ENCODE assay signal across 8 mouse cellular contexts in the genomic region with DNA sequence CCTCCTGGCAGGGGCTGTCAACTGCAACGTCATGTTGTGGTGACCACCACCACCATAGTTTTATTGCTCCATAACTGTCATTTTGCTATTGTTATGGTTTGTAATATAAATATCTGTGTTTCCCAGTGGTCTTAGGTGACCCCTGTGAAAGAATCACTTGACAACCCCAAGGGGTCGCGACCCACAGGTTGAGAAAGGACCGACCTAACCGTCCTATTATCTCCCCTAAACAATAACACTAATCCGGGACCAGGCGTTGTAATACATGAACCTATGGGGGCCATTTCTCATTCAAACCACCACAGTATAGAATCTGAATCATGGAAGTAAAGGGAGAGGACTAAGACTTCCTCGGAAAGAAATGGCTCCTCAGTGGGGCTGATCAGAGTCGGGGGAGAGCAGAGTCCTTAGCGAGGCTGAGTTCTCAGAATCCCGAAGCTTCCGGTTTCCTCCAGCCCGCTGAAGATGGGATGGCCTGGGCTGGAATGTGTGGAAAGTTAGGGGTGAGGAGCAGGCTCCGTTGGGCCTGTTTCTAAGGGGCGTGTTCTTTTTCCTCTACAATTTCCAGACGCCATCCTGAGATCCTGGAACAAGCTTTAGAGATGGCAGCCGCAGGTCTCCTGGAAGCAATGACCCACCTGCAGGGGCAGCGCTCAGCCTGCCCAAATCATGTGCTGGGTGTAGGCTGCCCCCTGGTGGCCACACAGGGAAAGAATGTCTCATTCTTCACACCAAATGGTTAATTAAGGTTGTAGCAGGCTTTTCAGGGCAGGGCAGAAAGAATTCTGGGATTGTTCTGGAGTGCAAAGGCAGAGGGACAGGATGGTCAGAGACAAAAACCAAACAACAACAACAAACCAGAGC. TPM values are rescaled to one million over a fixed set of nuclear protein-coding genes. Genes with fewer than 3 reads are reported as not detected.
DNase-seq lines count a peak whose midpoint lies in the region; ATAC-seq lines count a peak whose summit lies in the region.

No protein-coding gene starts in this region.

- peak overlapping the region; percentile 51 for H3K4me2 ChIP-seq in embryonic facial prominence, embryonic 14.5 days (ENCODE audit: low read depth, low read length)
- H3K4me2 ChIP-seq in heart, embryonic 11.5 days = peak overlapping the region; percentile 61
- H3K4me2 ChIP-seq in kidney, embryonic 14.5 days (replicated peaks; ENCODE audit: low read depth, low read length) = peak overlapping the region; percentile 49
- peak overlapping the region; percentile 63 for H3K4me2 ChIP-seq in liver, embryonic 11.5 days
- peak overlapping the region; percentile 55 for H3K4me2 ChIP-seq in stomach, embryonic 15.5 days

- H3K4me1 ChIP-seq in embryonic facial prominence, embryonic 14.5 days (ENCODE audit: control insufficient read depth, insufficient read depth, low read length) = peaks cover 32% of the 10 kb centered on the region
- peaks cover 48% of the 10 kb centered on the region for H3K4me1 ChIP-seq in heart, embryonic 11.5 days (ENCODE audit: control insufficient read depth, insufficient read depth, low read length)
- H3K4me1 ChIP-seq in kidney, embryonic 14.5 days (ENCODE audit: control insufficient read depth, insufficient read depth, low read length) = peaks cover 20% of the 10 kb centered on the region
- H3K4me1 ChIP-seq in liver, embryonic 11.5 days (replicated peaks; ENCODE audit: control insufficient read depth, insufficient read depth, low read length) = peaks cover 44% of the 10 kb centered on the region
- H3K4me1 ChIP-seq in stomach, embryonic 15.5 days = peaks cover 50% of the 10 kb centered on the region

- 24% methylated on average over 18 of the region's 18 CpGs for WGBS in embryonic facial prominence, embryonic 14.5 days
- WGBS in heart, embryonic 11.5 days (ENCODE audit: insufficient replicate concordance) = 18% methylated on average over 18 of the region's 18 CpGs
- WGBS in kidney, embryonic 14.5 days = 28% methylated on average over 18 of the region's 18 CpGs
- WGBS in liver, embryonic 11.5 days = 20% methylated on average over 18 of the region's 18 CpGs
- whole genome bisulfite sequencing in stomach, embryonic 15.5 days = 13% methylated on average over 18 of the region's 18 CpGs

- peak overlapping the region; percentile 21 for H3K4me3 ChIP-seq in embryonic facial prominence, embryonic 14.5 days (ENCODE audit: low read depth, low read length)
- peak overlapping the region; percentile 22 for H3K4me3 ChIP-seq in heart, embryonic 11.5 days (ENCODE audit: low read depth, low read length)
- peak overlapping the region; percentile 27 for H3K4me3 ChIP-seq in kidney, embryonic 14.5 days (ENCODE audit: low read length)
- peak overlapping the region; percentile 35 for H3K4me3 ChIP-seq in liver, embryonic 11.5 days (ENCODE audit: low read depth, low read length)
- peak overlapping the region; percentile 17 for H3K4me3 ChIP-seq in stomach, embryonic 15.5 days (replicated peaks)

- H3K27me3 ChIP-seq in embryonic facial prominence, embryonic 14.5 days (replicated peaks; ENCODE audit: control insufficient read depth, insufficient read depth, low read length) = peaks cover 6% of the 10 kb centered on the region; the same call in 1 of the 2 replicates
- H3K27me3 ChIP-seq in heart, embryonic 11.5 days (ENCODE audit: control insufficient read depth, insufficient read depth, low read length) = no peaks in the 10 kb centered on the region; the same call in 1 of the 2 replicates
- H3K27me3 ChIP-seq in kidney, embryonic 14.5 days (ENCODE audit: control insufficient read depth, insufficient read depth, low read length) = 0 out of 2 replicates have a peak, but pooled peaks cover 3% of the 10 kb centered on the region
- peaks cover 9% of the 10 kb centered on the region for H3K27me3 ChIP-seq in liver, embryonic 11.5 days (replicated peaks; ENCODE audit: control insufficient read depth, insufficient read depth, low read length)
- no peaks in the 10 kb centered on the region for H3K27me3 ChIP-seq in stomach, embryonic 15.5 days (replicated peaks)

- no peak overlapping the region for H3K27ac ChIP-seq in embryonic facial prominence, embryonic 14.5 days (replicated peaks; ENCODE audit: low read depth, low read length)
- no peak overlapping the region for H3K27ac ChIP-seq in heart, embryonic 11.5 days (ENCODE audit: low read depth, low read length)
- no peak overlapping the region for H3K27ac ChIP-seq in kidney, embryonic 14.5 days (ENCODE audit: low read depth, low read length)
- peak overlapping the region; percentile 32; the same call in 1 of the 2 replicates for H3K27ac ChIP-seq in liver, embryonic 11.5 days (ENCODE audit: low read depth, low read length)
- peak overlapping the region; percentile 57 for H3K27ac ChIP-seq in stomach, embryonic 15.5 days

- H3K9me3 ChIP-seq in embryonic facial prominence, embryonic 14.5 days (ENCODE audit: control insufficient read depth, low read length) = no peaks in the 10 kb centered on the region
- H3K9me3 ChIP-seq in heart, embryonic 11.5 days (replicated peaks; ENCODE audit: control insufficient read depth, low read length) = no peaks in the 10 kb centered on the region
- H3K9me3 ChIP-seq in kidney, embryonic 14.5 days (ENCODE audit: control insufficient read depth, low read length) = no peaks in the 10 kb centered on the region
- no peaks in the 10 kb centered on the region for H3K9me3 ChIP-seq in liver, embryonic 11.5 days (ENCODE audit: control insufficient read depth, low read length)
- no peaks in the 10 kb centered on the region for H3K9me3 ChIP-seq in stomach, embryonic 15.5 days

- H3K9ac ChIP-seq in embryonic facial prominence, embryonic 14.5 days (ENCODE audit: low read depth, low read length) = peak overlapping the region; percentile 28; the same call in 1 of the 2 replicates
- peak overlapping the region; percentile 30 for H3K9ac ChIP-seq in heart, embryonic 11.5 days (ENCODE audit: low read depth, low read length)
- peak overlapping the region; percentile 32; the same call in 1 of the 2 replicates for H3K9ac ChIP-seq in kidney, embryonic 14.5 days (ENCODE audit: low read depth, low read length)
- H3K9ac ChIP-seq in liver, embryonic 11.5 days (ENCODE audit: low read depth, low read length) = peak overlapping the region; percentile 38
- H3K9ac ChIP-seq in stomach, embryonic 15.5 days = no peak overlapping the region

- no peak for ATAC-seq in embryonic facial prominence, embryonic 14.5 days (ENCODE audit: low read depth)
- no peak for ATAC-seq in heart, embryonic 11.5 days (replicated peaks; ENCODE audit: insufficient number of reproducible peaks, low FRiP score, low TSS enrichment)
- ATAC-seq in kidney, embryonic 14.5 days (ENCODE audit: low FRiP score, low TSS enrichment) = peak; percentile 30; the same call in 1 of the 2 replicates
- no peak for ATAC-seq in liver, embryonic 11.5 days (replicated peaks; ENCODE audit: low FRiP score)
- no peak for ATAC-seq in stomach, embryonic 15.5 days (ENCODE audit: insufficient read depth, low FRiP score, low read depth)

- H3K36me3 ChIP-seq in embryonic facial prominence, embryonic 14.5 days (ENCODE audit: control insufficient read depth, insufficient read depth, low read length) = peaks cover 10% of the 10 kb centered on the region; the same call in 1 of the 2 replicates
- H3K36me3 ChIP-seq in heart, embryonic 11.5 days (ENCODE audit: control insufficient read depth, insufficient read depth, low read length) = no peaks in the 10 kb centered on the region
- H3K36me3 ChIP-seq in kidney, embryonic 14.5 days (ENCODE audit: control insufficient read depth, insufficient read depth, low read length) = peaks cover 4% of the 10 kb centered on the region; the same call in 1 of the 2 replicates
- peaks cover 6% of the 10 kb centered on the region; the same call in 1 of the 2 replicates for H3K36me3 ChIP-seq in liver, embryonic 11.5 days (ENCODE audit: control insufficient read depth, insufficient read depth, low read length)
- no peaks in the 10 kb centered on the region for H3K36me3 ChIP-seq in stomach, embryonic 15.5 days

- peak; percentile 81 for DNase-seq in A20 (ENCODE audit: low read depth, low spot score)
- peak; percentile 87 for DNase-seq in adrenal gland, postnatal 25 days
- peak; percentile 84 for DNase-seq in embryonic facial prominence, embryonic 14.5 days (ENCODE audit: low spot score)
- peak; percentile 87 for DNase-seq in liver, embryonic 11.5 days (ENCODE audit: low spot score)
- peak; percentile 93 for DNase-seq in neural tube, embryonic 10.5 days (ENCODE audit: extremely low spot score, low spot score)

RNA-seq across cellular contexts. Expression of a gene that starts 3.0 kb away (rescaled TPM):
- 39.3 and 54.1 TPM in 2 replicates for total RNA-seq in adrenal gland, postnatal 25 days (2021)
- 13.9 and 14.4 TPM in 2 replicates for polyA plus RNA-seq in embryonic facial prominence, embryonic 14.5 days (2014; fragmentation: Nextera tagmentation; extraction: Ambion mirVana)
- polyA plus RNA-seq in heart, embryonic 11.5 days (2014; fragmentation: Nextera tagmentation; extraction: Ambion mirVana) = 9.6 and 13.1 TPM in 2 replicates
- polyA plus RNA-seq in kidney, embryonic 14.5 days (2014; fragmentation: Nextera tagmentation; extraction: Ambion mirVana) = 7.0 and 11.5 TPM in 2 replicates
- polyA plus RNA-seq in liver, embryonic 11.5 days (2014; fragmentation: Nextera tagmentation; extraction: Ambion mirVana) = 7.7 and 8.0 TPM in 2 replicates
- polyA plus RNA-seq in stomach, embryonic 15.5 days (2015; fragmentation: Nextera tagmentation; extraction: Ambion mirVana) = 17.0 and 17.9 TPM in 2 replicates

RNA-seq across cellular contexts. Expression of a gene that starts 11.4 kb away (rescaled TPM):
- 2.6 and 3.3 TPM in 2 replicates for total RNA-seq in adrenal gland, postnatal 25 days (2021)
- polyA plus RNA-seq in embryonic facial prominence, embryonic 14.5 days (2014; fragmentation: Nextera tagmentation; extraction: Ambion mirVana) = not detected in 2 replicates
- 0.11 TPM in 1 of 2 replicates, not detected in the other for polyA plus RNA-seq in heart, embryonic 11.5 days (2014; fragmentation: Nextera tagmentation; extraction: Ambion mirVana)
- polyA plus RNA-seq in kidney, embryonic 14.5 days (2014; fragmentation: Nextera tagmentation; extraction: Ambion mirVana) = 0.16 TPM in 1 of 2 replicates, not detected in the other
- 0.12 and 0.27 TPM in 2 replicates for polyA plus RNA-seq in liver, embryonic 11.5 days (2014; fragmentation: Nextera tagmentation; extraction: Ambion mirVana)
- 0.13 and 0.26 TPM in 2 replicates for polyA plus RNA-seq in stomach, embryonic 15.5 days (2015; fragmentation: Nextera tagmentation; extraction: Ambion mirVana)

RNA-seq across cellular contexts. Expression of a gene that starts 15.6 kb away (rescaled TPM):
- 93.5 and 115 TPM in 2 replicates for total RNA-seq in adrenal gland, postnatal 25 days (2021)
- polyA plus RNA-seq in embryonic facial prominence, embryonic 14.5 days (2014; fragmentation: Nextera tagmentation; extraction: Ambion mirVana) = 39.1 and 40.5 TPM in 2 replicates
- polyA plus RNA-seq in heart, embryonic 11.5 days (2014; fragmentation: Nextera tagmentation; extraction: Ambion mirVana) = 29.6 and 34.3 TPM in 2 replicates
- 42.0 and 44.9 TPM in 2 replicates for polyA plus RNA-seq in kidney, embryonic 14.5 days (2014; fragmentation: Nextera tagmentation; extraction: Ambion mirVana)
- polyA plus RNA-seq in liver, embryonic 11.5 days (2014; fragmentation: Nextera tagmentation; extraction: Ambion mirVana) = 43.3 and 45.8 TPM in 2 replicates
- 38.5 and 41.5 TPM in 2 replicates for polyA plus RNA-seq in stomach, embryonic 15.5 days (2015; fragmentation: Nextera tagmentation; extraction: Ambion mirVana)

RNA-seq across cellular contexts. Expression of a gene that starts 20.3 kb away (rescaled TPM):
- 55.2 and 70.0 TPM in 2 replicates for total RNA-seq in adrenal gland, postnatal 25 days (2021)
- polyA plus RNA-seq in embryonic facial prominence, embryonic 14.5 days (2014; fragmentation: Nextera tagmentation; extraction: Ambion mirVana) = 45.8 and 55.2 TPM in 2 replicates
- 34.5 and 36.0 TPM in 2 replicates for polyA plus RNA-seq in heart, embryonic 11.5 days (2014; fragmentation: Nextera tagmentation; extraction: Ambion mirVana)
- polyA plus RNA-seq in kidney, embryonic 14.5 days (2014; fragmentation: Nextera tagmentation; extraction: Ambion mirVana) = 39.7 and 48.7 TPM in 2 replicates
- 45.3 and 45.6 TPM in 2 replicates for polyA plus RNA-seq in liver, embryonic 11.5 days (2014; fragmentation: Nextera tagmentation; extraction: Ambion mirVana)
- polyA plus RNA-seq in stomach, embryonic 15.5 days (2015; fragmentation: Nextera tagmentation; extraction: Ambion mirVana) = 50.7 and 54.5 TPM in 2 replicates

RNA-seq across cellular contexts. Expression of a gene that starts 28.5 kb away (rescaled TPM):
- 7.1 and 9.4 TPM in 2 replicates for total RNA-seq in adrenal gland, postnatal 25 days (2021)
- 27.2 and 34.4 TPM in 2 replicates for polyA plus RNA-seq in embryonic facial prominence, embryonic 14.5 days (2014; fragmentation: Nextera tagmentation; extraction: Ambion mirVana)
- polyA plus RNA-seq in heart, embryonic 11.5 days (2014; fragmentation: Nextera tagmentation; extraction: Ambion mirVana) = 23.1 and 27.5 TPM in 2 replicates
- polyA plus RNA-seq in kidney, embryonic 14.5 days (2014; fragmentation: Nextera tagmentation; extraction: Ambion mirVana) = 52.0 and 61.8 TPM in 2 replicates
- 40.7 and 42.8 TPM in 2 replicates for polyA plus RNA-seq in liver, embryonic 11.5 days (2014; fragmentation: Nextera tagmentation; extraction: Ambion mirVana)
- 26.9 and 27.6 TPM in 2 replicates for polyA plus RNA-seq in stomach, embryonic 15.5 days (2015; fragmentation: Nextera tagmentation; extraction: Ambion mirVana)

Comparison
In these comparisons a context has a peak if more than half of its experiments do, and no peak if none do; other contexts are left out.
1. H3K27ac ChIP-seq: peak in liver, embryonic 11.5 days (single experiment) and stomach, embryonic 15.5 days (single experiment); none in embryonic facial prominence, embryonic 14.5 days (single experiment), heart, embryonic 11.5 days (single experiment) and kidney, embryonic 14.5 days (single experiment).
2. Peak in every context shown above with its lines, with median percentiles within 50 percentile points of each other: DNase-seq, H3K4me2 ChIP-seq and H3K4me3 ChIP-seq.